Mouse (Mus musculus) common myeloid progenitor, adult 5-6 weeks (primary cell): ENCODE results near the gene Mkrn1. TPM values are rescaled to one million over a fixed set of nuclear protein-coding genes. Genes with fewer than 3 reads are reported as not detected.
A peak's percentile ranks its signal among the peaks of the same experiment; 100 is the strongest.
"Not testable (repeated sequence)": the region's sequence is repeated elsewhere in the genome, so short reads cannot be mapped to it uniquely, and the experiment has no call there.

ENCODE experiments used
- ATAC-seq: replicated peaks from 2 replicates; pipeline ENCODE4 v1.8.0; 2016; ENCODE audit warnings: low read depth, mild to moderate bottlenecking, moderate TSS enrichment, inconsistent platforms; ENCODE audit not compliant: poor library complexity, severe bottlenecking
- total RNA-seq: library from RNA; stranded (forward); fragments of 200-1000, 187-1606 nt; gene quantifications from 2 replicates; pipeline ENCODE4 v1.2.3, GENCODE M21; 2017

Gene Mkrn1
- total RNA-seq, 1 experiment from 2014 or later, result 44.3 TPM

DNA sequence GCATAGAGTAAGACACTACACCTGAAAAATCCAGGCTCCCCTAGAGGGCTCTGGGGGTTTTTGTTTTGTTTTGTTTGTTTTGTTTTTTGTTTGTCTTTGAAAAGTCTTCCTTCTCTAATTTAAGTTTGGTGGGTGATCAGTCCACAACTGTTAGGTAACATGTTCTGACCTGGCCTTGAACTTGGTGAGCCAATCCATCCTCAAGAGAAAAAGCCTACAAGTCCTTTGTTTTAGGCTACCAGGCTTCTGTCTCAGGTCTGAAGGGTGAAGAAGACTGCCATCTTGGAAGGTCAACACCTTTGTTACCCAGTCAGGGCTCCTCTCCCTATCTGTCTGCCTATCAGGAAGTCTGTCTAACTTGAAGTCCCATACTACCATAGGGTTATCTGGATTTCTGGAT is 13.4 kb upstream of the Mkrn1 start:
- ATAC-seq, result no peak

DNA sequence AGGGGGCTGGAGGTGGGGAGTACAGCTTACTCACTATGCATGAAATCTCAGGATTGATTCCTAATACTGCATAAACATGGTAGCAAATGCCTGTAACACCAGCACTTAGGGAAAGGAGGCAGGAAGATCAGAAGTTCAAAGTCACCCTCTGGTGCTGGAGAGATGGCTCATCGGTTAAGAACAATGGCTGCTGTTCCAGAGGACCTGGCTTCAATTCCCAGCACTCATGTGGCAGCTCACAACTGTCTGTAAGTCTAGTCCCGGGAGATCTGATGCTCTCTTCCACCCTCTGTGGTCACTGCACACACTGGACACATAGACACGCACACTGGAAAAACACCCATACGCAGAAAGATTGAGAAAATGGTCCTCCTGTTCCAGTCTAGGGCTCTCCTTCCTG is 12.9 kb upstream of the Mkrn1 start:
- ATAC-seq, result no peak

DNA sequence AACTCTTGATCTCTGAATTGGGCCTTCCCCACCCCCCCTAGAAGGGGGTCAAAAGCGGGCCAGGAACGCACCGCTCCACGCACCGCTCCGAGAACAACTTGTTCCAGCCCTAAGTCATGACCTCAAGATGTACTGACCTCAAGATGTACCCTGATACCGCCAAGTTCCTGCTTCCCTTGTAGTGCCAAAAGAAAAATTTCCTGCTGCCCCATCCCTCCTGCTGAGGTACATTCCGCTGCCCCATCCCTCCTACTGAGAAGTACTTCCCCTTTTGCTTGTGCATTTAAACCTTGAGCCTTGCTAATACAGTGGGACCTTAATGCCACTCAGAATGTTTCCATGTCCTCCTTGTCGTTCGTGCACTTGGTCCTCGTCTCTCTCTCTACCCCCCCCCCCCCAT is 10.5 kb upstream of the Mkrn1 start:
- peak; percentile 54 for ATAC-seq

DNA sequence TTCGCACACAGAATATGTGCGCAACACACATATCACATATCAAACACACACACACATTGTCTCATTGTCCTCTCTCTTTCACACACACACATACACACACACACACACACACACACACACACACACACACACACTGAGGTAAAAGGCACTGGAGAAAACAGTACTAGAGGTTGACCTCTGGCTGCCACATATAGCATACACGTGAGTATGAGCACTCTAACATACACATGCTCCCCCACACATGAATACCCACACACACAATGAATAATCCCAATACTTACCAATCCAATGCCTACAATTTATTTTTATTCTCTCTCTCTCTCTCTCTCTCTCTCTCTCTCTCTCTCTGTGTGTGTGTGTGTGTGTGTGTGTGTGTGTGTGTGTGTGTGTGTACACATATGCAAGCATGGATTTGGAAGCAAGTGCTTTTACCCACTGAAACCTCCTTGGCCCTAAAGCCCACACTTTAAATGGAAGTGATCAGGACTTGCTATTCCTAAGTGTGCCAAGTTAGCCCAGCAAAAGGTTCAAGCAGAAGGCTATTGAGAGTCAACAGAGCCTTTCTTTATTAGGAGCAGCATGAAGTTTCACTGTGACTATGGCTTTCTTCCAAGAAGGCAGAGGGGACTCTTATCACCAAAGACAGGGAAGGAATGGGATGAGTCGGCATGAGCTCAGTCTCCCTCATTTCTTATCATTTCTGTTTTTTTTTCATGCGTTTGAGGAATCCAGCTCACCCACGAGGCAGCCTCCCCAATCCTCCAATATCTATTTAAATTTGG is 8.9 kb upstream of the Mkrn1 start:
- ATAC-seq, result peak; percentile 50; the same call in 1 of the 2 replicates

DNA sequence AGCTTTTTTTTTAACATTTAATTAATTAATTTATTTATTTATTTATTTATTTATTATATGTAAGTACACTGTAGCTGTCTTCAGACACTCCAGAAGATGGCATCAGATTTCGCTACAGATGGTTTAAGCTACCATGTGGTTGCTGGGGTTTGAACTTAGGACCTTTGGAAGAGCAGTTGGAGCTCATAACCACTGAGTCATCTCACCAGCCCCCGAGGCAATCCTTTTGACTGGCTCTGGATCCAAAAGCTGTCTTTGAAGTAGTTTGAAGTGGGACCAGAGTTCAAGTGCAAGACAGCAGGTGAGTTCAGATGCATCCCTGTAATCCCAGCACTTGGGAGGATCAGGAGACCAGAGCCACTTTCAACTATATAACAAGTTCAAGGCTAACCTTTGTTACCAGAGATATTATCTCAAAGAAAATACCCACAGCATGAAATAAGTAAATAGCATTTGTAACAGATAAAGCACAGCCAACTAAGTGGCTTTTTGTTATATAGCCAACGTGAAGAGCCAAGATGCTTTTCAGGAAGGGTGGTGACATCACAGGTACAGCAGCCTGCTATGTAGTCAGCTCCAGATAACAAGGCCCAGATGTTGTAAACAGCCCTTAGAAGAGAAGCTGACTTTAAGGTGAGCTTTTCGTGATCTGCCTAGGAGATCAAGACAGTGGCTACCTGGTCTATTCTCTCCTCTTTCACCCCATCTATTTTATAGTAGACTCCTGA is 7.2 kb upstream of the Mkrn1 start:
- ATAC-seq, result no peak

DNA sequence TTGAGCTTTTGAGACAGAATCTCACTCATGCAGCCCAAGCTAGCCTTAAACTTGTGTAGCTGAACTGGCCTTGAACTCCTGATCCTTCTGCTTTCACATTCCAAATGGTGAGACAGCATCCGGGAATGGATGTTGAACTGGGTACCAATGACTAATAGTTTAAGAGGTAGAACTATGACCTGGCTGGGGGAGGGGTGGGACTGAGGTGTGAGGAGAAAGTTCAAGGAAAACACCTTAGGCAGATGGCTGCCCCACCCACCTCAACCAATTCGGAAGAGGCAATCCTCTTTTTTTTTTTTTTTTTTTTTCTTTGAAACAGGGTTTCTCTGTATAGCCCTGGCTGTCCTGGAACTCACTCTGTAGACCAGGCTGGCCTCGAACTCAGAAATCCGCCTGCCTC is 6.5 kb upstream of the Mkrn1 start:
- no peak for ATAC-seq

DNA sequence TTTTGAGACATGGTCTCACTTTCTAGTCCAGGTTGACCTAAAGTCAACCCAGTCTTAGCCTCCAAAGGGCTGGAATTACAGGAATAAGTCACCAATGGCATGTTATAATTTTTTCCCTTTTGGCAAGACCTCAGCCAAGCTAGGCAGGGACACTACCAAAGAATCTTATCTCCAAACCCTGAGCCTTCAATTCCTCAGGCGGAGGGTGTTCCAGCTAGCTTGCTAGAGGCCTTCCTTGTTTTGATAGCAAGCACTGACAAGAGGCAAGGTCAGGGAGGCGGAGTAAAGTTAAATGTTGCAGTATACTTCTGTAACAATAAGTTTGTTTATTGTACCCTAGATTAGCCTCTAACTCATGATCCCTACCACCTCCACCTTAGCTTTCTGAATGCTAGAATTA is 4.9 kb upstream of the Mkrn1 start:
- no peak for ATAC-seq

DNA sequence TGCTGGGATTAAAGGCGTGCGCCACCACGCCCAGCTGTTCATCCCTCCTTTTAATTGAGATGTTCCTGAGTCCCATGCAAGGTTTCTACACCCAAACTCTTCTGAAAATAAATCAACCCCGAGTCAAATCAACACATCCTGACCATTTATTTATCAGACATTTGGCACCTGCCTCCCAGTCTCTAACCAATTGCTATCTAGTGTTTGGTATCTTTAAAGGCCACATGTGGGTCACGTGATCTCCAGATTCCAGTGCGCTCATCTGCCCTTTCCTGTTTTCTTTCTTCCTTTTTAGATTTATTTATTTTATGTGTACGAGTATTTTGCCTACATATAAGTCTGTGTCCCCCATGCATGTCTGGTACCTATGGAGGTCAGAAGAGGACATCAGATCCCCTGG is 3.4 kb upstream of the Mkrn1 start:
- no peak for ATAC-seq

DNA sequence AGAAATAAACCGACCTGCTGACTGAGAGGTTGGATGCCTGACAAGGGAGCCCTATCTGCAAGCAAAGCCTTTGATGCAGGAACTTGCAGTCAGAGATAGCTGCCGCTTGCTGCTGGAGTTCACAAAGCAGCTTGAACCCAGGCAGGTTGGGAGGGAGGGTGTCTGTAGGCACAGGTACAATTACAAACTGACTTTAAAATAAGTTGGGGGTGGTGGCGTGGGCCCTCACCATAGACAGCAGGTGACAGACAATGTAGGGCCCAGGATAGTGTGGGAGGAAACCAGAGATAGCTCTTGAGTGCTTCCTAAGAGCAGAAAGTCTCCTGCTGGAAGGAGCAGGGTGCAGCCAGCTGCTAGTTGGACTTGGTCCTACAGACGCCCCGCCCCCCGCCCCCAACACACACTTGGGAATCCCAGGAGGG is 2.9 kb upstream of the Mkrn1 start:
- no peak for ATAC-seq

DNA sequence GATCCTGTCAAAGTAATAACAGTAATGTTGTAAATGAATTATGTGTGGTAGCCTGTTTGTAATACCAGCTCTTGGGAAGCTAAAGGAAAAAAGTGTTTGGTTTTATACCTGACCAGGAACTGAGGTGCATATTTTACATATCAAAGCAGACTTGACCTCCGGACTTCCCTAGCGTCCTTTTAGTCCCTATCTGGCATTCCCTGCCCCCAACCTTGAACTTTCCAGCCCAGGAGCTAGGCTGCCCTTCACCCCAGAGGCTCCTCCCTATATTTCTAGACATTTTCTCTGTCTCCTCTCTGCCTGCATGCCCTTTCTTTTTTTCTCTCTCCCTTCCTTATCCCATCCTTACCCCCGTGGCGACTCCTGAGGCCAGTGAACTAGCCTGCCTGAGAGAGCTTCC is 605 bp upstream of the Mkrn1 start:
- ATAC-seq, result no peak

DNA sequence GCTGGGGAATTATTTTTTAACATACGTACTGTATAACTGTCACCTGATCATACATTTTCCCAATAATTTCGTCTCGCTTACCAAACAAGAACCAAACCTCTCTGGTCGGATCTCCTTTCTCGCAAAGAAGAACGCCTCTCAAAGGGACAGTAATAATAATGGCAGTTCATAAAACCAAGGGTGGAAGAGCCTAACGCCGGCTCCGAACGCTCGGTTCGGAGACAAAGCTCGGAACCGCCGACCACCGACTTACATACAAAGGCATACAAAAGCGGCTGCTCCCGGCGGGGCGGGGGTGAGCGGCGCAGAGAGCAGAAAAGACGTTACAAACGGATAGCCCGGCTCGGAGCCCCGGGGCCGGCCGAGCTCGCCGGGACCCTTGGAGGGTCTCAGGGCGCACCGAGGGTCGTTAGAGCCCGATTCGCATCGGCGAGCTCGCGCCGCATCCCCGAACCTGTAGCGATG is 844 bp downstream of the Mkrn1 start:
- no peak for ATAC-seq

DNA sequence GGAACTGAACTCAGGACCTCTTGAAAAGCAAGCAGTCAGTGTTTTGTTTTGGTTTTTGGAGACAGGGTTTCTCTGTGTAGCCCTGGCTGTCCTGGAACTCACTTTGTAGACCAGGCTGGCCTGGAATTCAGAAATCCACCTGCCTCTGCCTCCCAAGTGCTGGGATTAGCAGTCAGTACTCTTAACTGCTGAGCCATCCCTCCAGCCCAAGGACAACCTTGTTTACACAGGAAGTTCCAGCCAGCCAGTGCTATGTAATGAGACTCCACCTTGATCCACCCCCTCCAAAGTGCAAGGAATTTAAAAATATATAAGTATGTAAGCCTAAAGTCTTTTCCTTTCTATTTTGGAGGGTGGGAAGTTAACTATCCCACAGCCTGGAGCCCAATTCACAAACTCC is 3.6 kb downstream of the Mkrn1 start:
- not testable (repeated sequence) for ATAC-seq

DNA sequence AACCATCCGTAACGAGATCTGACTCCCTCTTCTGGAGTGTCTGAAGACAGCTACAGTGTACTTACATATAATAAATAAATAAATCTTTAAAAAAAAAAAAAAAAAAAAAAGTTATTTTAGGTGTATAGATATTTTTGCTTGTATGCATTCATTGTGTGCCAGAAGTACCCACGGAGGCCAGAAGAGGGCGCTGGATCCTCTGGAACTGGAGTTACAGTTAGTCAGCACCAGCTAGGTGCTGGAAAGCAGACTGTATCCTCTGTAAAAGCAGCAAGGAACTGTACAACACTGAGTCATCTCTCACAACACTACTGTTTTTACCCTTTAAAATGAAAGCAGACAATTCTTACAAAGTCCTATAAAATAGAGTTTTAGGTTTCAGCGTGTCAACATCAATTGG is 4.5 kb downstream of the Mkrn1 start:
- ATAC-seq, result 0 out of 2 replicates have a peak, but pooled peaks have one; percentile 50

DNA sequence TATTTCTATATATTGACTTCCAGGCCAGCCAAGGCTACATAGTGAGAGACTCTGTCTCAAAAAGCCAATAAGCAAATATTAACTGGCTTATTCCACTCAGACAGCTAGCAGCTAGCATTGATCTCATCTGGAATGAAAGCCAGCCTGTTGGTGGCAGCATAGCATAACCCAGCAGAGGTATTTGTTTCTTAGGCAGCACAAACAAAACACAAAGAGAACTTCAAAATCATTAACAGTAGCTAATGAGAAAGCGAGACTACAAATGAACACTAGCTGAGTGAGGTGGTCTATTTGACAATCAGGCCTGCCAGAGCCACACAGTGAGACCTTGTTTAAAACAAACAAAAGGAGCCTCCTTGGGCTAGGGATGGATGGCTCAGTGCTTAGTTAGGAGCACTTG is 6.2 kb downstream of the Mkrn1 start:
- no peak for ATAC-seq

DNA sequence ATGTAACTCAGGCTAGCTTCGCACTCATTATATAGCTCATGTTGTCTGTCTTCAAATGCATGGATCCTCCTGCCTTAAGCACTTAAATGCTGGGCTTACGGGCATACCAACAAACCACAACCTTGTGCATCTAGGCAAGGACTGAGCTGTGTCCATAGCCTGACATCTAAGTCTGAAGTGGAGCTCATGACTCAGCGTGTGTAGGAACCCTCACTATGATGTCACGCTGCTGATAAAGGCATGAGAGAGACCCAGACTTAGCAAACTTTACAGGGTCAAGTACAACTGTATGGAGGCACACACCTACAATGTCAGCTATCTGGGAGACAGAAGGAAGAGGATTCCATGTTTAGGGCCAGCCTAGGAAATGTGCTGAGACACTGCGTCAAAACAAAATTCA is 13.8 kb downstream of the Mkrn1 start:
- no peak for ATAC-seq

DNA sequence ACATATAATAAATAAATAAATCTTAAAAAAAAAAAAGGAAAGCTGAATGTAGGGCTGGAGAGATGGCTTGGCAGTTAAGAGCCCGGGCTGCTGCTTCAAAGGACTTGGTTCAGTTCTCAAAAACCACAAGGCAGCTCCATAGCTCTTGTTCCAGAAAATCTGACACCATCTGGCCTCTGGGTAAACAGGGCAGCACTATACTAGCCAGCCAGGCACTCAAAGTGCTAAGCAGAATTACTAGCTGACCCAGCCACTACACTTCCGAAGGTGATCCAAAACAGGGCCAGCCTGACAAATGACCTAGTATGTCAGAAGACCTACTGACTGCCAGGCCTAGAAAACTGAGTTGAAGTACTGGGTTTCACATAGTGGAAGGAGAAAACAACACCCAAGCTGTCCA is 17.1 kb downstream of the Mkrn1 start:
- no peak for ATAC-seq

DNA sequence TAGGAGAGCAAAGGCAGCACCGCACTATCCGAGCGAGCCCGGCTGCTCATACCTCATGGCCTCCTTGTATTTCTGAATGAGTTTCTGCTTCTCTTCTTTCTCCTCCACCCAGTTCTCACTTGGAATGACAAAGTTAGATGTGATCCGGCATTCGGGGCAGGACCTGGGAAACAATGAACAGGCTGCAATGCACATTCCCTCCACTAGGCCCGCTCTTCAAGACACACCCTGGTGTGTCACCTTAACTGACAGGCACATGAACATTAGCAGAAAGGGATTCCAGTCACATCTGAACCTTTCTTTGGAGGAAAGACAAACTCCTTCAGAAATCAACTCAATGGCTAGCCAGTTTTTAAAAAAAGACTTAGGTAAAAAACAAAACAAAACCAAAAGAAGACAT is 19.9 kb downstream of the Mkrn1 start:
- 0 out of 2 replicates have a peak, but pooled peaks have one; percentile 22 for ATAC-seq

DNA sequence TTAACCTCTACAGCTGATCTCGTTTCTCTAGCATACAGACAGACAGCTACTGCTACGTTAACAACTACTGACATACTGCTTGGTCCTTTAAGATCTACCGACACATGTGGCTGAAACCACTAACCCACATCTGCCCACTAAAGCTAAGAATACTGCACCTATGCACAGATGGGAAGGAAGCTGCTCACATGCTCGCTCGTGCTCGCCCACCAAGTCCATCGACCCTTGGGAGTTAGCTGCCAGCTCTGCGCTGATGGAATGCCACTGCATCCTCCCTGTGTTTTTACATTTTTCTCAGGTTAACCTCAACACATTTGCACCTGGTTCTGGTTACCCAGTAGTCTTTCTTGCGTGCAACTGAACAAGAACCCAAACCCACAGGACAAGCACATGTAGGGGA is 21.9 kb downstream of the Mkrn1 start:
- ATAC-seq, result no peak

DNA sequence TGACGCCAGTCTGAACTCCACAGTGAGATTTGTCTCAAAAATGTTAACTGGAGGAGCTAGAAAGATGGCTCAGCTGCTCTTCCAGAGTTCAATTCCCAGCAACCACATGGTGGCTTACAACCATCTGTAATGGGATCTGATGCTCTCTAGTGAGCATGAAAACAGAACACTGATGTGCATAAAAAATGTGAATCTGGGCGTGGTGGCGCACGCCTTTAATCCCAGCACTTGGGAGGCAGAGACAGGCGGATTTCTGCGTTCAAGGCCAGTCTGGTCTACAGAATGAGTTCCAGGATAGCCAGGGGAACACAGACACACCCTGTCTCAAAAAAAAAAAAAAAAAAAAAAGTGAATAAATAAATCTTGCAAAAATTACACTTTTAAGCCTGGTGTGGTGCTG is 23.2 kb downstream of the Mkrn1 start:
- ATAC-seq, result no peak

DNA sequence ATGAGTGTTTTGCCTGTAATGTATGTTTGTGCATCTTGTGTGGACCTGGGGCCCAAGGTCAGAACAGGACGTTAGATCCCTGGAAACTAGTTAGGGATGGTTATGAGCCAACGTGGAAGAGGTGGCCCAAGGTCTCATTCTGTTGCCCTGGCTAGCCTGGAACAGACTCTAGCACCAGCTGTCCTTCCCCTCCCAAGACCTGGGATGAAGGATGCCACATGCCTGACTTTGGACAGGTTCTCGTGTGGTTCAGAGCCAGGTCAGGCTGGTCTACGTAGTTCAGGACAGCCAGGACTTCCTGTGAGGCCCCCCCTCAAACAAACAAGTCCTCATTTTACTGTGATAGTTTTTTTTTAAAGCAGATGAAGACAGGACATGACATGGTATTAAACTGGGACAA is 24.3 kb downstream of the Mkrn1 start:
- ATAC-seq, result no peak

DNA sequence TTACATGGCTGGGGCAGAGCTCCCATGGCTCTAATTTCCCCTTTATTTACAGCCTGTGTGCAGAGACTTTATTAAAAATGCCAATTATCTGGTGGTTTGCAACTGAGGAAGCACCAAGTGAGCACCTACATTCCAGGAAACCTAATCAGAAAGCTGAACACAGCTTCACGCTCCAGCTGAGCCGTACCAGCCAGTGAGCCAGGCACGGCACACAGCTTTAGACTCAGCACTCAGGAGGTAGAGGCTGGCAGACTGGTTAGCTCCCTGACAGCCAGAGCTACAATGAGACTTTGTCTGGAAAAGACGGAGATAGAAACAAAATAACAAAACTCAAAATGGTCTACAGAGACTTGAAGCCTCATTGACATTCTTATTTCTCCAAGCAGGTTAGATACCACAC is 24.8 kb downstream of the Mkrn1 start:
- ATAC-seq, result no peak

DNA sequence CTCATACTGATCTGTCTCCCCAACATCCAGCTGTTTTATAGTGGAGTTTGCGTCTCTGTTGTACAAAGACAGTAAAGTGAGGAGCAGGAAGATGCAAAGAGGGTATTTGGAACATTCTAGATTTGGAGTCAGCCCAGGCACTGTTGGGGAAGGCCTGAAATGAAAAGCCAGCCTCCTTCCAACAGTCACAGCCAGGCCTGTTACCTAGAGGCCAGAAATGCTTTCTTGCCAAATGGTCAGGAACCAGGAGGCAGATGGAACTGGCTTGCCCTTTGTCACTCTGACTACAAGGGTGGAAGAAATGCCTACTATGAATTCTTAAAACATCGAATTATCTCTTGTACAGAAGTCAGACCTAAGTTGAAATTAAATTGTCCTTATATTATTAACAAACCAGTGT is 30.3 kb downstream of the Mkrn1 start:
- no peak for ATAC-seq
